Mouse (Mus musculus) lung, adult 2 months (tissue): Measurements from ENCODE around the gene Lasp1.

Source experiments
- CTCF ChIP-seq: fragments of 200-500 bp; IDR thresholded peaks from 2 replicates; pipeline ENCODE4 v1.5.1; 2011; ENCODE audit warnings: mild to moderate bottlenecking, low read length, control low read depth; ENCODE audit not compliant: insufficient read depth
- POLR2A ChIP-seq: fragments of 200-500 bp; IDR thresholded peaks from 2 replicates; pipeline ENCODE4 v1.6.1; 2011; ENCODE audit warnings: low read depth, mild to moderate bottlenecking, control low read depth, low read length, borderline replicate concordance; ENCODE audit errors: extremely low read depth

GRCm38 (mm10) chr11:97824168-97824567 is 25.4 kb downstream of the Lasp1 start:
- TF ChIP-seq CTCF = no peak
- no peak for TF ChIP-seq POLR2A
